Mouse (Mus musculus) myocyte (in vitro differentiated cells): ENCODE results near the gene Pir. TPM values are rescaled to one million over a fixed set of nuclear protein-coding genes. Genes with fewer than 3 reads are reported as not detected.

Source experiments
- H3K27me3 ChIP-seq: one replicate; pipeline ENCODE4 v1.6.1; 2011; ENCODE audit not compliant: control insufficient read depth, insufficient read depth, insufficient read length
- H3K36me3 ChIP-seq: one replicate; pipeline ENCODE4 v1.6.1; 2011; ENCODE audit not compliant: control insufficient read depth, insufficient read depth
- H3K4me2 ChIP-seq: one replicate; pipeline ENCODE4 v1.6.1; 2011; ENCODE audit warnings: low read depth, control low read depth
- H3K4me3 ChIP-seq: one replicate; pipeline ENCODE4 v1.5.1; 2011; ENCODE audit warnings: mild to moderate bottlenecking, control low read depth, moderate library complexity
- H3K79me2 ChIP-seq: one replicate; pipeline ENCODE4 v1.6.1; 2011; ENCODE audit not compliant: control insufficient read depth, insufficient read depth
- H3ac ChIP-seq: one replicate; pipeline ENCODE4 v1.6.1; 2011; ENCODE audit not compliant: control insufficient read depth, insufficient read length
- CEBPB ChIP-seq: IDR thresholded peaks from 2 replicates; pipeline ENCODE4 v1.6.1; 2011; ENCODE audit warnings: mild to moderate bottlenecking, moderate library complexity; ENCODE audit not compliant: poor library complexity, insufficient read depth, severe bottlenecking
- E2F4 ChIP-seq: IDR thresholded peaks from one replicate; pipeline ENCODE4 v1.6.1; 2011; ENCODE audit warnings: mild to moderate bottlenecking, control low read depth, moderate library complexity; ENCODE audit not compliant: insufficient read depth
- MAX ChIP-seq: IDR thresholded peaks from one replicate; pipeline ENCODE4 v1.6.1; 2011; ENCODE audit warnings: low read depth, mild to moderate bottlenecking, control low read depth
- MYOD1 ChIP-seq, 3 experiments: IDR thresholded peaks; one replicate each; pipeline ENCODE4 v1.6.1; 2011; ENCODE audit warnings: control low read depth in 2 of 3, low read depth in 2 of 3, mild to moderate bottlenecking in 2 of 3, moderate library complexity in 1 of 3; ENCODE audit not compliant: insufficient read length in 2 of 3, control insufficient read depth in 1 of 3
- MYOG ChIP-seq, 3 experiments: IDR thresholded peaks; one replicate each; pipeline ENCODE4 v1.6.1; 2011; ENCODE audit warnings: control low read depth in 2 of 3, low read depth in 2 of 3, mild to moderate bottlenecking in 2 of 3; ENCODE audit not compliant: insufficient read length in 2 of 3, control insufficient read depth in 1 of 3, insufficient read depth in 1 of 3
- POLR2A ChIP-seq: IDR thresholded peaks from one replicate; pipeline ENCODE4 v1.6.1; 2011; ENCODE audit warnings: low read depth, mild to moderate bottlenecking, control low read depth, moderate library complexity; ENCODE audit not compliant: insufficient read length
- POLR2AphosphoS2 ChIP-seq: IDR thresholded peaks from one replicate; pipeline ENCODE4 v1.6.1; 2011; ENCODE audit warnings: low read depth, control low read depth; ENCODE audit not compliant: insufficient read length
- REST ChIP-seq: IDR thresholded peaks from one replicate; pipeline ENCODE4 v1.6.1; 2011; ENCODE audit warnings: mild to moderate bottlenecking, control low read depth, moderate library complexity; ENCODE audit not compliant: insufficient read depth, insufficient read length
- SRF ChIP-seq: IDR thresholded peaks from one replicate; pipeline ENCODE4 v1.6.1; 2011; ENCODE audit warnings: low read depth; ENCODE audit not compliant: control insufficient read depth, insufficient read length
- TCF12 ChIP-seq: IDR thresholded peaks from one replicate; pipeline ENCODE4 v1.6.1; 2011; ENCODE audit warnings: mild to moderate bottlenecking, control low read depth; ENCODE audit not compliant: poor library complexity, insufficient read depth, severe bottlenecking
- TCF3 ChIP-seq: IDR thresholded peaks from one replicate; pipeline ENCODE4 v1.6.1; 2011; ENCODE audit warnings: low read depth, control low read depth; ENCODE audit not compliant: insufficient read length
- USF1 ChIP-seq: IDR thresholded peaks from one replicate; pipeline ENCODE4 v1.6.1; 2011; ENCODE audit warnings: low read depth, mild to moderate bottlenecking, control low read depth, moderate library complexity
- polyA plus RNA-seq: library from polyadenylated mRNA; unstranded; fragments of >200 nt; fragmentation: generic; extraction: Trizol; gene quantifications from one replicate; pipeline ENCODE4 v1.2.1, GENCODE M21; 2012; ENCODE audit warnings: missing spikeins

Pir gene
- 6.0 TPM for polyA plus RNA-seq

GRCm38 (mm10) chrX:164269285-164269761 lies at the start of gene Pir:
Gene Pir (plus strand): TSS chrX:164269371.
- Histone ChIP-seq H3K4me3 (peak within 1 kb of the TSS; percentile 28), H3K27me3 (no peaks in the 10 kb centered on the region), H3K4me2 (peak within 1 kb of the TSS; percentile 77), H3ac (no peak within 1 kb of the TSS), H3K36me3 (no peaks in the 10 kb centered on the region), H3K79me2 (no peaks in the 10 kb centered on the region)
- TF ChIP-seq SRF (no peak), POLR2A (peak; percentile 47), MYOD1 (IDR thresholded peaks at IDR 0.05; ENCODE audit: control insufficient read depth in 1 of 3, insufficient read length in 2 of 3, low read depth in 2 of 3) (no peak), REST (no peak)

- H3K4me3 ChIP-seq: no peak overlapping the region
- H3K4me2 ChIP-seq: no peak overlapping the region
- H3K36me3 ChIP-seq: no peaks in the 10 kb centered on the region
- H3K79me2 ChIP-seq: no peaks in the 10 kb centered on the region
- H3ac ChIP-seq: no peak overlapping the region
- no peaks in the 10 kb centered on the region for H3K27me3 ChIP-seq
- TF ChIP-seq MAX (no peak), REST (no peak), USF1 (no peak), POLR2AphosphoS2 (no peak), CEBPB (no peak), SRF (no peak), MYOG (IDR thresholded peaks at IDR 0.05; ENCODE audit: control insufficient read depth in 1 of 3, insufficient read depth in 1 of 3, insufficient read length in 2 of 3, low read depth in 2 of 3) (no peak), E2F4 (no peak), POLR2A (no peak), MYOD1 (IDR thresholded peaks at IDR 0.05; ENCODE audit: control insufficient read depth in 1 of 3, insufficient read length in 2 of 3, low read depth in 2 of 3) (no peak), TCF3 (no peak)
Measured at GRCm38 (mm10) chrX:164221989-164222388, 47.2 kb upstream of the Pir start.

- H3K27me3 ChIP-seq: no peaks in the 10 kb centered on the region
- H3K4me3 ChIP-seq: no peak overlapping the region
- no peak overlapping the region for H3ac ChIP-seq
- no peaks in the 10 kb centered on the region for H3K36me3 ChIP-seq
- H3K79me2 ChIP-seq: no peaks in the 10 kb centered on the region
- no peak overlapping the region for H3K4me2 ChIP-seq
- TF ChIP-seq MYOD1 (IDR thresholded peaks at IDR 0.05; ENCODE audit: control insufficient read depth in 1 of 3, insufficient read length in 2 of 3, low read depth in 2 of 3): no peak
- TF ChIP-seq TCF3: no peak
- TF ChIP-seq TCF12: no peak
- TF ChIP-seq USF1: no peak
- TF ChIP-seq REST: no peak
Measured at GRCm38 (mm10) chrX:164233380-164233779, 35.8 kb upstream of the Pir start.

GRCm38 (mm10) chrX:164245714-164246113 lies 23.5 kb upstream of the Pir start:
- Histone ChIP-seq H3K27me3 (no peaks in the 10 kb centered on the region), H3K4me2 (peak overlapping the region; percentile 38), H3K79me2 (no peaks in the 10 kb centered on the region), H3K4me3 (no peak overlapping the region), H3K36me3 (no peaks in the 10 kb centered on the region), H3ac (no peak overlapping the region)
- TF ChIP-seq MAX: no peak
- peak; percentile 50; the same call in 1 of the 2 replicates for TF ChIP-seq CEBPB

- H3K4me3 ChIP-seq: no peak overlapping the region
- H3ac ChIP-seq: no peak overlapping the region
- TF ChIP-seq USF1: no peak
- no peak for TF ChIP-seq MYOD1 (IDR thresholded peaks at IDR 0.05; ENCODE audit: control insufficient read depth in 1 of 3, insufficient read length in 2 of 3, low read depth in 2 of 3)
- TF ChIP-seq MYOG (IDR thresholded peaks at IDR 0.05; ENCODE audit: control insufficient read depth in 1 of 3, insufficient read depth in 1 of 3, insufficient read length in 2 of 3, low read depth in 2 of 3): no peak
- no peak for TF ChIP-seq POLR2A
- no peak for TF ChIP-seq POLR2AphosphoS2
- TF ChIP-seq SRF: no peak
- TF ChIP-seq MAX: no peak
- TF ChIP-seq CEBPB: no peak
- TF ChIP-seq E2F4: no peak
- TF ChIP-seq REST: no peak
- TF ChIP-seq TCF3: no peak
- no peaks in the 10 kb centered on the region for H3K79me2 ChIP-seq
- H3K36me3 ChIP-seq: no peaks in the 10 kb centered on the region
- peak overlapping the region; percentile 18 for H3K4me2 ChIP-seq
- no peaks in the 10 kb centered on the region for H3K27me3 ChIP-seq
Measured at GRCm38 (mm10) chrX:164246722-164247121, 22.4 kb upstream of the Pir start.
